Mouse (Mus musculus) myocyte (in vitro differentiated cells): ENCODE data around the gene Nr4a3.

Experiments used
- CEBPB ChIP-seq: IDR thresholded peaks from 2 replicates; pipeline ENCODE4 v1.6.1; 2011; ENCODE audit warnings: mild to moderate bottlenecking, moderate library complexity; ENCODE audit not compliant: poor library complexity, insufficient read depth, severe bottlenecking
- E2F4 ChIP-seq: IDR thresholded peaks from one replicate; pipeline ENCODE4 v1.6.1; 2011; ENCODE audit warnings: mild to moderate bottlenecking, control low read depth, moderate library complexity; ENCODE audit not compliant: insufficient read depth
- MAX ChIP-seq: IDR thresholded peaks from one replicate; pipeline ENCODE4 v1.6.1; 2011; ENCODE audit warnings: low read depth, mild to moderate bottlenecking, control low read depth
- MYOD1 ChIP-seq, 3 experiments: IDR thresholded peaks; one replicate each; pipeline ENCODE4 v1.6.1; 2011; ENCODE audit warnings: control low read depth in 2 of 3, low read depth in 2 of 3, mild to moderate bottlenecking in 2 of 3, moderate library complexity in 1 of 3; ENCODE audit not compliant: insufficient read length in 2 of 3, control insufficient read depth in 1 of 3
- MYOG ChIP-seq, 3 experiments: IDR thresholded peaks; one replicate each; pipeline ENCODE4 v1.6.1; 2011; ENCODE audit warnings: control low read depth in 2 of 3, low read depth in 2 of 3, mild to moderate bottlenecking in 2 of 3; ENCODE audit not compliant: insufficient read length in 2 of 3, control insufficient read depth in 1 of 3, insufficient read depth in 1 of 3
- POLR2A ChIP-seq: IDR thresholded peaks from one replicate; pipeline ENCODE4 v1.6.1; 2011; ENCODE audit warnings: low read depth, mild to moderate bottlenecking, control low read depth, moderate library complexity; ENCODE audit not compliant: insufficient read length
- POLR2AphosphoS2 ChIP-seq: IDR thresholded peaks from one replicate; pipeline ENCODE4 v1.6.1; 2011; ENCODE audit warnings: low read depth, control low read depth; ENCODE audit not compliant: insufficient read length
- USF1 ChIP-seq: IDR thresholded peaks from one replicate; pipeline ENCODE4 v1.6.1; 2011; ENCODE audit warnings: low read depth, mild to moderate bottlenecking, control low read depth, moderate library complexity

DNA sequence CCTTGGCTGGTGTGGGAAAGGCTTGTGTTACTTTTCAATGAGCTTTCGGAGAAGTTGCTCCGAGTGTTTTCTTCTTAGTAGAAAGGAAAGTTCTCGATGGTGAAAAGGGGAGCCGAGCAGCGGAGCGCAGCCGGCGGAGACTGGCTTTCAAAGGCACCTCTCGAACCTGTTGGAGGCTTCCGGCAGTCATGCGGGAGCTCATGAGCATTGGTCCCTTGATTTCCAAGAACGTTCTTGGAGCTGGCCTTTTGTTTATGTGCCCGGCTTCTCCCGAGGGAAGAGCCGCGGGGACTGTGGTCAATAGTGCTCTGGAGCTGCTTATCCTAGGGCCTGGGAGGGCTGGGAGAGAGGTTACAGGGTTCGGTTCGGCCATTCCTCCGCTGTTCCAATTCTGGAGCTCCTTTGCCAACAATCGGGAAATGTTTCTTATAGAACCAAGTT lies 1.5 kb downstream of the Nr4a3 start:
- no peak for TF ChIP-seq CEBPB
- no peak for TF ChIP-seq MYOG (IDR thresholded peaks at IDR 0.05; ENCODE audit: control insufficient read depth in 1 of 3, insufficient read depth in 1 of 3, insufficient read length in 2 of 3, low read depth in 2 of 3)
- no peak for TF ChIP-seq POLR2A
- no peak for TF ChIP-seq MAX
- TF ChIP-seq POLR2AphosphoS2: no peak
- TF ChIP-seq USF1: no peak
- TF ChIP-seq E2F4: no peak
- no peak for TF ChIP-seq MYOD1 (IDR thresholded peaks at IDR 0.05; ENCODE audit: control insufficient read depth in 1 of 3, insufficient read length in 2 of 3, low read depth in 2 of 3)
